Mouse (Mus musculus) cerebellum, adult 18-20 months (tissue): Measurements from ENCODE around the gene Epc2.

Source experiments
- DNase-seq, 2 experiments: peaks; one replicate each; pipeline ENCODE4 v3.0.0; 2021

Gene Epc2

GRCm38 (mm10) chr2:49472443-49472842 lies 21.2 kb downstream of the Epc2 start:
- DNase-seq = no peak

- no peak for DNase-seq
Observed at GRCm38 (mm10) chr2:49482146-49482545, 30.9 kb downstream of the Epc2 start.

- DNase-seq = no peak
Observed at GRCm38 (mm10) chr2:49483382-49483781, 32.1 kb downstream of the Epc2 start.

- no peak for DNase-seq
Observed at GRCm38 (mm10) chr2:49501435-49501834, 50.1 kb downstream of the Epc2 start.

GRCm38 (mm10) chr2:49503596-49503995 lies 52.3 kb downstream of the Epc2 start:
- no peak for DNase-seq

GRCm38 (mm10) chr2:49505151-49505550 lies 53.9 kb downstream of the Epc2 start:
- DNase-seq = peak in 1 of 2 experiments; percentile 15

- no peak for DNase-seq
Observed at GRCm38 (mm10) chr2:49510832-49511231, 59.5 kb downstream of the Epc2 start.

GRCm38 (mm10) chr2:49516011-49516410 lies 64.7 kb downstream of the Epc2 start:
- no peak for DNase-seq

- peak; percentile 27 to 39 for DNase-seq
Observed at GRCm38 (mm10) chr2:49520409-49520808, 69.1 kb downstream of the Epc2 start.

GRCm38 (mm10) chr2:49520989-49521388 lies 69.7 kb downstream of the Epc2 start:
- DNase-seq = no peak

GRCm38 (mm10) chr2:49521564-49521963 lies 70.3 kb downstream of the Epc2 start:
- DNase-seq = no peak

- DNase-seq = no peak
Observed at GRCm38 (mm10) chr2:49522578-49522977, 71.3 kb downstream of the Epc2 start.

GRCm38 (mm10) chr2:49537147-49537546 lies 85.9 kb downstream of the Epc2 start:
- DNase-seq = no peak

- no peak for DNase-seq
Observed at GRCm38 (mm10) chr2:49538056-49538455, 86.8 kb downstream of the Epc2 start.

GRCm38 (mm10) chr2:49539745-49540144 lies 88.5 kb downstream of the Epc2 start:
- DNase-seq = no peak

- DNase-seq = no peak
Observed at GRCm38 (mm10) chr2:49547813-49548212, 96.5 kb downstream of the Epc2 start.

- DNase-seq = no peak
Observed at GRCm38 (mm10) chr2:49548492-49548891, 97.2 kb downstream of the Epc2 start.

- no peak for DNase-seq
Observed at GRCm38 (mm10) chr2:49553096-49553495, 101.8 kb downstream of the Epc2 start.

GRCm38 (mm10) chr2:49557339-49557738 lies 106.1 kb downstream of the Epc2 start:
- DNase-seq = no peak

- DNase-seq = no peak
Observed at GRCm38 (mm10) chr2:49558361-49558760, 107.1 kb downstream of the Epc2 start.

- DNase-seq = peak; percentile 51 to 53
Observed at GRCm38 (mm10) chr2:49562688-49563350, 111.5 kb downstream of the Epc2 start.

- peak; percentile 93 to 96 for DNase-seq
Observed at GRCm38 (mm10) chr2:49569862-49570777, 118.8 kb downstream of the Epc2 start.

GRCm38 (mm10) chr2:49570778-49571101 lies 119.5 kb downstream of the Epc2 start:
- DNase-seq = no peak
